Mouse (Mus musculus) G1E (cell line): Measurements from ENCODE around the gene Gm49394. TPM values are rescaled to one million over a fixed set of nuclear protein-coding genes. Genes with fewer than 3 reads are reported as not detected.
A peak's percentile ranks its signal among the peaks of the same experiment; 100 is the strongest.

Source experiments
- ATAC-seq: 2 replicates; pipeline ENCODE4 v1.8.0; 2016; ENCODE audit warnings: mild to moderate bottlenecking; ENCODE audit not compliant: insufficient number of reproducible peaks, poor library complexity, low FRiP score, severe bottlenecking; ENCODE audit errors: extremely low read depth
- DNase-seq: peaks from one replicate; pipeline ENCODE4 v3.0.0; 2012; ENCODE audit warnings: low spot score
- H3K27me3 ChIP-seq: 2 replicates; pipeline ENCODE4 v1.6.1; 2012; ENCODE audit warnings: mild to moderate bottlenecking, low read length, inconsistent platforms; ENCODE audit not compliant: insufficient read depth
- H3K36me3 ChIP-seq: replicated peaks from 2 replicates; pipeline ENCODE3; 2012; ENCODE audit warnings: mild to moderate bottlenecking, inconsistent platforms
- H3K4me1 ChIP-seq: 2 replicates; pipeline ENCODE4 v1.6.1; 2012; ENCODE audit warnings: low read depth, low read length, inconsistent platforms, mixed read lengths; ENCODE audit not compliant: insufficient read depth
- H3K4me3 ChIP-seq: 2 replicates; pipeline ENCODE4 v1.5.1; 2012; ENCODE audit warnings: low read depth, mild to moderate bottlenecking, inconsistent platforms, low read length, moderate library complexity, mixed read lengths
- H3K9me3 ChIP-seq: replicated peaks from 2 replicates; pipeline ENCODE4 v1.6.1; 2012; ENCODE audit warnings: inconsistent platforms
- CTCF ChIP-seq: IDR thresholded peaks from 2 replicates; pipeline ENCODE4 v1.5.1; 2012; ENCODE audit warnings: low read depth, low read length, inconsistent platforms, mixed read lengths
- GATA1 ChIP-seq: IDR thresholded peaks from 2 replicates; pipeline ENCODE4 v1.6.1; 2012; ENCODE audit warnings: borderline replicate concordance, low read length, inconsistent platforms, mixed read lengths
- GATA2 ChIP-seq: IDR thresholded peaks from 2 replicates; pipeline ENCODE4 v1.6.1; 2012; ENCODE audit warnings: low read depth, low read length, inconsistent platforms, borderline replicate concordance
- POLR2AphosphoS5 ChIP-seq: IDR thresholded peaks from 2 replicates; pipeline ENCODE4 v1.6.1; 2012; ENCODE audit warnings: low read depth, low read length, inconsistent platforms; ENCODE audit not compliant: insufficient replicate concordance
- TAL1 ChIP-seq: conservative IDR thresholded peaks from 2 replicates; pipeline ENCODE4 v1.6.1; 2012; ENCODE audit warnings: low read depth, low read length, inconsistent platforms, mixed read lengths
- polyA plus RNA-seq: library from polyadenylated mRNA; stranded (reverse); fragments of >175 nt; gene quantifications from 2 replicates; pipeline ENCODE4 v1.2.3, GENCODE M21; 2012
- total RNA-seq, 2 experiments: library from RNA; stranded (forward) in 1 of 2; stranded (reverse) in 1 of 2; fragments of 200-1000 nt in 1 of 2; fragments of >200 nt in 1 of 2; fragmentation: Nextera tagmentation in 1 of 2; gene quantifications; 2 replicates each; pipeline ENCODE4 v1.2.3; 2014 to 2017

The Gm49394 gene
- total and polyA plus RNA-seq, 3 experiments: under 0.01 TPM; not detected in 2

DNA sequence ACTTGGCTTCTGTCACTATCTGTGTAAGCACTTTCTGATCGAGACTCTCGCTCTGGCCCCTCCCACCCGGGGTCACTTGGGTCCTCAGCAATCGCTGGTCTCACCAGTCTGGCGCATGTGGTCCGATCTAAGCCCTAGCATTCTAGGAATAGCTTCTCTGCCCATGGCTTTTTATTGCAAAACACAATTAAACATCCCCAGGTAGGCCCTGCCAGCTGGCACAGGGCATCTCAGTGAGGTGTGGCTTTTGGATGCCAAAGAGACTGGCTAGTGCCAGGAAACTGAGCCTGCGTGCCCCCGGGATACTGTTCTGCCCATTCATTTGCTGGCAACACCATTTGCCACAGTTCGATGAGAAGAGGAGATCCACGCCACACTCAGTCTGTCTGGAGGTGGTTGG, 39.1 kb downstream of the Gm49394 start:
- no peaks in the 10 kb centered on the region; the same call in 1 of the 2 replicates for H3K27me3 ChIP-seq
- no peaks in the 10 kb centered on the region for H3K36me3 ChIP-seq
- ATAC-seq (no peak), DNase-seq (no peak)
- H3K9me3 ChIP-seq: no peaks in the 10 kb centered on the region
- TF ChIP-seq GATA2 (no peak), CTCF (no peak), GATA1 (no peak), POLR2AphosphoS5 (no peak), TAL1 (no peak)
- no peak overlapping the region for H3K4me3 ChIP-seq
- no peaks in the 10 kb centered on the region for H3K4me1 ChIP-seq

DNA sequence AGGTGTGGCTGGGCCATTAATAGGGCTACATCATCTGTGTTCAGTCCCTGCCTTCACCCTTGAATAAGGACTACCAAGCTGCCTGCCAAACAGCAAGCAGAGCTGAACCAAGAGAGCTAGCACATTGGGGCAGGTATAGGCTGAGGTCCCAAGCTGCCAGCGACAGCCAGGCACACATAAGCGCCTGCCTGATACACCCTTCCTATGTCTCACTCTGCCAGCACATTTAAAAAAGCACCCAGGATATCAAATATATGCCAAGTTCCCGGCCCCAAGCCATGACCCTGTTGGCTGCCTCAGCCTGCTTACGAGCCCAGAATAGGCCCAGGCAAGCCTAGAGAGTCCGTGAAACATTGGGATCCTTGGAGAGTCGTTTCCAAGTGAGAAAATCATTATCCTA, 39.9 kb downstream of the Gm49394 start:
- H3K9me3 ChIP-seq: no peaks in the 10 kb centered on the region
- TF ChIP-seq CTCF: no peak
- no peak for TF ChIP-seq TAL1
- TF ChIP-seq GATA2: no peak
- no peak for TF ChIP-seq POLR2AphosphoS5
- TF ChIP-seq GATA1: no peak
- H3K27me3 ChIP-seq: no peaks in the 10 kb centered on the region; the same call in 1 of the 2 replicates
- H3K4me1 ChIP-seq: no peaks in the 10 kb centered on the region
- H3K36me3 ChIP-seq: no peaks in the 10 kb centered on the region
- ATAC-seq (no peak), DNase-seq (no peak)
- H3K4me3 ChIP-seq: no peak overlapping the region

DNA sequence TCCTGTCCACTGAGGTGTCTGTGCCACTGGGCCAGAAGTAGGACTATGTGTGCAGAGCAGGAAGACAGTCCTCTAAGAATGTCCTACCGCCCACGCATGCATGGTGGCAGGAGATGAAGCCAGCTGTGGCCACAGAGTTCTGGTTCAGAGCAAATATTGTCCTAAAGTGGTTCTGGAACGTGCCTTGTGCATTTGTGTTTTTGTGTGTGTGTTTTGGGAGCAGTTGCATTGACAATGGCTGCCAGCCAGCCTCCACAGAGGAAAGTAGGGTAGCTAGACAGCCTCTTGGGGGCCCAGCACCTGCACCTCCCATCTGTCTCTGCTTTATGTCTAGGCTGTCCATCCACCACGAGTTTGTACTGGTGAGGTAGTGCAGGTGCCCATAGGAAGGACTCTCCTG, 47.6 kb downstream of the Gm49394 start:
- no peaks in the 10 kb centered on the region for H3K36me3 ChIP-seq
- H3K27me3 ChIP-seq: no peaks in the 10 kb centered on the region
- no peaks in the 10 kb centered on the region for H3K9me3 ChIP-seq
- ATAC-seq: no peak
- H3K4me1 ChIP-seq: no peaks in the 10 kb centered on the region
- no peak for DNase-seq
- no peak overlapping the region for H3K4me3 ChIP-seq
- TF ChIP-seq TAL1 (no peak), GATA2 (no peak), GATA1 (no peak), CTCF (no peak), POLR2AphosphoS5 (no peak)

DNA sequence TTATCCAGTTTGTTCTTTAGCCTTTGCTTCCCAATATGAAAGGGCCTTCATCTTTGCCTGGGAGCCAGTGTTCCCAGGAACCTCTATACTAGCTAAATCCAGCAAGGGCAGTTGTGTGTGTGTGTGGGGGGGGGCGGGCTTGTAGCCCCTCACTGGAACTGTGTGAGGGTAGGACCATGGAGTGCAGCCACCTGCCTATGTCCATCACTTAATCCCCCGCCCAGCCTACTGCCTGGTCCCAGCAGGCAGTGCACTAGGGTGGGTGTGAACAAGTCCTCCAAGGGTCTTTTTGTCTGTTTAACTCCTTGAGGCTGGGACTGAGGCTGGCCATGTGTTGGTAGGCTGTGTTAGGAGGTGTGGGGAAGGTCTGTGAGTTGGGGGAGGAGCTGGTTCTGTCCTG, 56.7 kb downstream of the Gm49394 start:
- Histone ChIP-seq H3K36me3 (no peaks in the 10 kb centered on the region), H3K9me3 (no peaks in the 10 kb centered on the region), H3K4me3 (no peak overlapping the region), H3K4me1 (no peaks in the 10 kb centered on the region; the same call in 1 of the 2 replicates), H3K27me3 (peaks cover 6% of the 10 kb centered on the region)
- TF ChIP-seq POLR2AphosphoS5: no peak
- TF ChIP-seq GATA1: no peak
- no peak for TF ChIP-seq GATA2
- TF ChIP-seq TAL1: no peak
- TF ChIP-seq CTCF: no peak
- no peak for DNase-seq
- ATAC-seq: no peak

DNA sequence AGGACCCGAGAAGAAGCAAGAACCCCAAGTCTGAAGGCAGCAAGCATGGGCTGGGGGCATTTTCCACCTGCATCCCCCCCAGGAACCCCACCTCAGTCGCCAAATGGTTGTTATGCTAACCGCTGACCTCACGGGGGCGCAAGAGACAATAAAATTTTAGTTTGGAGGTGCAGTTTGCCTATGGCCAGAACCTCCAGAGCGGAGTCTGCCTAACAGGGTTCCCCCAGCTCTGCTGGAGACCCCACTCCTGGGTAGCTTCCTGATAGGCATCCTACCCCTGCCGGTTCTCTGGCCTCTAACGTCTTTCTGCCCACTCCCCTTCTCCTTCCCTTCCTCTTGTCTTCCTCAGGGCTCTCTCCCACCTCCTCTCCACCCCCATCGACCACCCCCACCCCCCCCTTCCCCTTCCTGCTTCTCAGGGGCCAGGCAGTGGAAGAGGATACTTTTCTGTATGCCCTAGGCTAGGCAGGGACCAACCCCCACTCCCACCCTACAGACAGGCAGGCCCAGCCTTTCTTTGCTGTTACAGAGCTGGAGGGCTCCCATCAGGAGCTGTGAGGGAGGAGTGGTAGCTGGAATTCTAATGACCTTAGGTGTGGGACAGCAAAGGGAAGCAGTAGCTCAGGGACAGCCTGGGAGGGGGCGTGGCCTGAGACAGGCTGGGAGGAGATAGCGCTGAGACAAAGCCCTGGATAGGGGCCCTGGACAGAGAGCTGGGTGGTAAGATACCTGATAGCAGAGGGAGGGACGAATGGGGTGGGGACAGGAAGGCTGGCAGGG, 58.9 kb downstream of the Gm49394 start:
- H3K27me3 ChIP-seq: peaks cover 15% of the 10 kb centered on the region
- DNase-seq (peak; percentile 22), ATAC-seq (no peak)
- no peak overlapping the region for H3K4me3 ChIP-seq
- no peaks in the 10 kb centered on the region for H3K9me3 ChIP-seq
- no peaks in the 10 kb centered on the region; the same call in 1 of the 2 replicates for H3K4me1 ChIP-seq
- no peaks in the 10 kb centered on the region for H3K36me3 ChIP-seq
- TF ChIP-seq CTCF (0 out of 2 replicates have a peak, but pooled peaks have one; percentile 25), GATA1 (no peak), TAL1 (no peak)

DNA sequence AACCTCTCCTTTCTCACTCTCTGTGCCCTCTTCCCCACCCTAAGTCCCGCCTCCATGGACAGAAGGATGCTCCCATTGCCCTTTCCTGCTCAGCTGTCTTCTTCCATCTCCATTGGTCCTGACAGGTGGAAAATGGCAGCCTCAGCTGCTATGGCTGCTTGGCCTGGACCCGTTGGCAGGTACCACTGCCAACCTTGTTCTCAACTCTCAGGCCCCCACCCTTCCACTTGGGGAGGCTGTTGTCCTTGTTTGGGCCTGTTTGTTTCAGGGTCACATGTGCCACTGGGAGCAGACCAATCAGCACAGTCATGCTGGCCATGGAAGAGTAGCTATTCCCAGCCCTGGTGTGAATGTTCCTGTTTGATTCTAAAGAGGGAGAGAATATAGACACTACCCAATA, 68.8 kb downstream of the Gm49394 start:
- peaks cover 15% of the 10 kb centered on the region for H3K27me3 ChIP-seq

More for the DNA sequence above, 68.8 kb downstream of the Gm49394 start:
- DNase-seq: no peak
- ATAC-seq: no peak
- TF ChIP-seq GATA1 (no peak), POLR2AphosphoS5 (no peak), CTCF (no peak), GATA2 (no peak), TAL1 (no peak)
- H3K9me3 ChIP-seq: no peaks in the 10 kb centered on the region
- H3K4me3 ChIP-seq: no peak overlapping the region
- H3K36me3 ChIP-seq: no peaks in the 10 kb centered on the region
- no peaks in the 10 kb centered on the region for H3K4me1 ChIP-seq

Other genes starting within 250 kb of the Gm49394 start
- not detected in 2 replicates for gene Syt8, start 235.1 kb downstream of the Gm49394 start, total RNA-seq (2014; fragmentation: Nextera tagmentation)
- gene Syt8, start 235.1 kb downstream of the Gm49394 start, total RNA-seq (2017): 2.1 and 3.5 TPM in 2 replicates
- gene Syt8, start 235.1 kb downstream of the Gm49394 start, polyA plus RNA-seq: not detected in 2 replicates
- not detected in 2 replicates for gene Tnni2, start 228.1 kb downstream of the Gm49394 start, total RNA-seq (2014; fragmentation: Nextera tagmentation)
- 2.5 and 3.5 TPM in 2 replicates for gene Tnni2, start 228.1 kb downstream of the Gm49394 start, total RNA-seq (2017)
- 1.0 TPM in 1 of 2 replicates, not detected in the other for gene Tnni2, start 228.1 kb downstream of the Gm49394 start, polyA plus RNA-seq
- 0.78 TPM in 1 of 2 replicates, not detected in the other for gene Lsp1, start 209.1 kb downstream of the Gm49394 start, total RNA-seq (2014; fragmentation: Nextera tagmentation)
- 0.16 and 0.41 TPM in 2 replicates for gene Lsp1, start 209.1 kb downstream of the Gm49394 start, total RNA-seq (2017)
- gene Lsp1, start 209.1 kb downstream of the Gm49394 start, polyA plus RNA-seq: 0.09 TPM in 2 replicates
- not detected in 2 replicates for gene Tnnt3, start 171.1 kb downstream of the Gm49394 start, total RNA-seq (2014; fragmentation: Nextera tagmentation)
- gene Tnnt3, start 171.1 kb downstream of the Gm49394 start, total RNA-seq (2017): not detected in 2 replicates
- not detected in 2 replicates for gene Tnnt3, start 171.1 kb downstream of the Gm49394 start, polyA plus RNA-seq
- 33.1 and 49.2 TPM in 2 replicates for gene Mrpl23, start 137.3 kb downstream of the Gm49394 start, total RNA-seq (2014; fragmentation: Nextera tagmentation)
- 44.4 and 54.4 TPM in 2 replicates for gene Mrpl23, start 137.3 kb downstream of the Gm49394 start, total RNA-seq (2017)
- gene Mrpl23, start 137.3 kb downstream of the Gm49394 start, polyA plus RNA-seq: 21.5 and 30.3 TPM in 2 replicates
- gene Igf2, start 3.1 kb downstream of the Gm49394 start, total RNA-seq (2014; fragmentation: Nextera tagmentation): not detected in 2 replicates
- under 0.01 and 0.27 TPM in 2 replicates for gene Igf2, start 3.1 kb downstream of the Gm49394 start, total RNA-seq (2017)
- not detected in 2 replicates for gene Igf2, start 3.1 kb downstream of the Gm49394 start, polyA plus RNA-seq
- gene Ins2, start 73.4 kb upstream of the Gm49394 start, total RNA-seq (2014; fragmentation: Nextera tagmentation): not detected in 2 replicates
- 0.38 and 1.7 TPM in 2 replicates for gene Ins2, start 73.4 kb upstream of the Gm49394 start, total RNA-seq (2017)
- not detected in 2 replicates for gene Ins2, start 73.4 kb upstream of the Gm49394 start, polyA plus RNA-seq